Mouse (Mus musculus): ENCODE measurements around the gene Sfta2. TPM values are rescaled to one million over a fixed set of nuclear protein-coding genes. Genes with fewer than 3 reads are reported as not detected.

Sfta2 gene
- total RNA-seq, 2 experiments from 2014 or later: not detected

DNA sequence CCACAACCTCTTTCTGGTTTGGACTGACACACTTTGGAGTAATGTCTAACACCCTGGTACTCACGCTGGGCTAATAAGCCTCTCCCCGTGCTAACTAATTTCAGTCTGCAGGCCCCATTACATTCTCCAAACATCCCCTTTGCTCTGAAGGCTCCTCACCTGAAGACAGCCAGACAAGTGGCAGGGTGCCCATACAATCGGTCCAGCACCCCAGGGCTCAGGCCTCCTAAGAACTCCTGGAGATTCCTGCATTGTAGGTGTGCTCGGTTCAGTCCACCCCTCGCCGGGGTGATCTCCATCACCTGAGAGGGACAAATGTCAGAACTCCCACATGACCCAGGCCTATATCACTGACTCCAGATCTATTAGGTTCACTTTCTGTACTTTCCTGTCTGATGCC lies 71.2 kb downstream of the Sfta2 start:
- no peak for DNase-seq (ENCODE audit: low spot score in 2 of 2)

DNA sequence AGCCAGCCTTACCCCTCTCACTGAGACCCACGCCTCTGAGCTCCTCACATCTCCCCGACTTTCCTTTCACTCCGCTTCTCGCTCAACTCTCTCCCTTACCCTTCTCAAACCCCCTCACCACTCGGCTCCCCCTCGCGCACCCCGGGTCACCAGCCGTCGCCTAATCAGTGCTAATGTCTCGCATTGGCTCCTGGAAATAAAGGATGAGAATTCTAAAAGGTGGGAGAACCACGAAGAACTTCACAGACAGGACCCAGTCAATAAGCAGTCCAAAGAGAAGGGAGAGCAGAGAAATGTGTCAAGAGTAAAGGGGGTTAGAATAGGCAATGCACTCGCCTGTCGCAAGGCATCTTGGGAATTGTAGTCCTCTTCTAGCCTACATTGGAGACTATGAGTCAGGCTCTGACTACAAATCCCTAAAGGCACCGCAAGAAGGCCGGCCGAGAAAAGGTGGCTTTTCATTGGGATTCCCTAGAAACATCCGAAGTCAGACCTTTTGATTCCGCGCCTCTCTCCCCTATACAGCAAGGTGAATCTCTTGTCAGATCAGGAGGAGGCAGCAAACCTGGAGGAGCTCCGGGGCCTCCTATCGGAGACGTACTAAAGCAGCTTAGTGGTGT lies 72.2 kb downstream of the Sfta2 start, which contains the start of gene Gtf2h4:
Gene Gtf2h4 (minus strand): TSS at position 324 of the 620 bp plus-strand sequence.
- DNase-seq (ENCODE audit: low spot score in 2 of 2): peak; percentile 44 to 72

DNA sequence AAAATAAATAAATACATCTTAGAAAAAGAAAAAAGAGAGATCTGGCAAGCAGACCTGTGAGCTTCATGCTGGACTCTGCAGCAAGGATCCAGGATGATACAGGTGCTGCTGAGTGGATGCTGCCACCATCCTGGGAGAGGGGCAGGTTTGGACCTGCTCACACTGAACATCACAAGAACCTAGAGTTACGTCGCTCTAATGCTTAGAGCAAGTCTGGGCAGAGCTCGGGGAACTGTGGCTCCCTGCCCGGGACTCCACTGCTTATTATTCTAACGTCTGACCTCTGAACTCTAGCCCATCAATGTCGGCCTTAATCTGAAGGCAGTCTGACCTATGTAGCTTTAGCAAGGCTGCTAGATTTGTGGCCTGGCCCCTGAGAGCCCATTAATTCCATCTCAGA lies 79.2 kb downstream of the Sfta2 start:
- no peak for DNase-seq (ENCODE audit: low spot score in 2 of 2)

DNA sequence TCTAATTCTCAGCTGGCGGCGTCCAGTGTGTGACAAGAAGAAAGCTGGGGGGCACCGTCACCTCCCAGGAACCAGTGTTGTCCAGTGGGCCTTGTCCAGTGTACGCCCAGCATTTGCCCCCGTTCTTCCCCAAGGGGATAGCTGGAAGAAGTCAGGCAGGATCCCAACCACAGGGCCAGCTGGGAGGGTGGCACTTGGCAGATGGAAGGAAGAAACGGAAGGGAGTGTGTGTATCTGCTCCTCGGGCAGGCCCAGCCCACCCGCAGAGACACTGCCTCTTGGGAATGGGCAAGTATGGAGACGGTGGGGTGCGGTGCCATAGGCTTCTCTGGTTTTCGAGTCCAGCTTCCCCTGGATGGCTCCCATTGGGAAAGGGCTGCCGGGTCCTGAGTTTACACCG lies 80.6 kb downstream of the Sfta2 start:
- DNase-seq (ENCODE audit: low spot score in 2 of 2): no peak

DNA sequence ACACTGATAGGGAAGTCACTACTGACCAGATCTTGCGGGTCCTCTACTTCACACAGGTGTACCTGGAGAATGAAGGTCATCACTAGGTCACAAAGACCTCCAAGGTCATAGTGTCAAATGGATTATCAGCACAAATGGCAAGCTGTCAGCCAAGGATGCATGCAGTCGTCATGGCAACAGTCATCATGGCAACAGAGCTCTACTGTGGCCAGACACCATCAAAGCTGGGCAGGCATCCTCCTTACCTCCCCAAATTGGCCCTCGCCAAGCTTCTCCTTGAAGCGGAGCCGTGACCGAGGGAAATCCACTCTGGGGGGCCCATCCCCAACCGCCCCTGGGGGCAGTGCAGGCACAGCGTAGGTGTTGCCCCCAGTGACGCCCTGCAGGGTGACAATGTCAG lies 83.7 kb downstream of the Sfta2 start:
- no peak for DNase-seq (ENCODE audit: low spot score in 2 of 2)

DNA sequence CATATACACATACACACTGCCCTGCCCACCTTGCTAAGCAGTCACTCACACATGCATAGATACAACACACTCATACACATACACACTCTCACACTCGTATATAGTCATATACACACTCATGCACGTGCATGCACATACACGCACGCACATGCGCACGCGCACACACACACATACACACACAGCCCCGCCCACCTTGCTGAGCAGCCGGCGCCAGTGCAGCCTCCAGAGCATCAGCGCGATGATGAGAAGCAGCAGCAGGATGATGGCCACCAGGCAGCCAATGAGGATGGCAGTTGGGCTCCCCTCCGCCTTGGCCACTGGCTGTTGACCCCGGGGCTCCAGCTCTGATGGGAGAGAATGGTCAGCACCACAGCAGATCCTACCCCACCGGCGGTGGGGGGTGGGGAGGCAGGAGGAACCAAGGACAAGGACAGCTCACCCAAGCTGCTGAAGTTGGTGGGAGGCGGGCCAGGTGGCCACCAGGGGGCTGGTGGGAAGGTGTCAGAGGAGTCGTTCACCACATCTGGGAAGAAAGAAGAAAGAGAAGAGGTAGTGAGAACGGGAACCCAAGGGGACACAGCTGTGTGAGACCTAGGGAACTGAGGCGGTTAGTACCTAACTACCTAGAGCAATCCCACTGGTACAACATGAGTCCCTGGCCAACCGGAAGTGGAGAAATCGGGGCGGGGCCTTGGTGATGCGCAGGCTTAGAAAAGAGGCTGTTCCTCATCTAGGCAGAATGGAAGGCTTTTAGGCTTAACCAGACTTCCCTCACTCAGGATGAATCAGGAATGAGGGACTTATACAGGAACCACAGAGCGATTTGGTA lies 87.2 kb downstream of the Sfta2 start:
- no peak for DNase-seq (ENCODE audit: low spot score in 2 of 2)

DNA sequence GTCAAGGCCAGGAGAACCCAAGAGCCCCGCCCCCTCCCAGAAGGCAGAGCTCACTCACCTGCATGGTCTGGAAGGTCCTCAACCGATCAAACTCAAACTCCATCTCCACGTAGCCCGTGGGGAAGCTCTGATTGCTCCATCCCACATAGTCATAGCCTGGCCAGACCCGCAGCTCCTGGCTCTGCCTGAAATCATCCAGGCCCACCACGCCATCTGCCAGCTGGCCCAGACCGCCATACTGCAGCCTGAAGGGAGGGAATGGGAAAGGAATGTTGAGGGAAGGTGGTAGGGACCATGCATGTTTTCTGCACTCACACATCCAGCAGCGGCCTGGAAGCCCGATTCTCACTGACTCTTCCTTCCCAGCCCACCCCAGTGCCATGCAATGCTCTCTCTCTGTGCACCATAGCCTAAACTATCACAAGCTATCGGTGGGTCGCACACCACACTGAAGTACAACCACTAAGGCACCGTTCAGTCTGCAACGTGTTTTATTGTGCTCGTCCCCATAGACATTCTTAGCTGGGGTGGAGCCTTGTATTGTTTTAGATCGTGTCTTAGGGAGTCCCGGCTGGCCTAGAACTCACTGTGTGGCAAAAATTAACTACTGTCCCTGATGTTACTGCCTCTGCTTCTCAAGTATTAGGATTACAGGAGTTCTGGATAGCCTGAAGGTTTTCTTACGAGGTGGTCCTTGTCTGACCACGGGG lies 88.7 kb downstream of the Sfta2 start:
- no peak for DNase-seq (ENCODE audit: low spot score in 2 of 2)

DNA sequence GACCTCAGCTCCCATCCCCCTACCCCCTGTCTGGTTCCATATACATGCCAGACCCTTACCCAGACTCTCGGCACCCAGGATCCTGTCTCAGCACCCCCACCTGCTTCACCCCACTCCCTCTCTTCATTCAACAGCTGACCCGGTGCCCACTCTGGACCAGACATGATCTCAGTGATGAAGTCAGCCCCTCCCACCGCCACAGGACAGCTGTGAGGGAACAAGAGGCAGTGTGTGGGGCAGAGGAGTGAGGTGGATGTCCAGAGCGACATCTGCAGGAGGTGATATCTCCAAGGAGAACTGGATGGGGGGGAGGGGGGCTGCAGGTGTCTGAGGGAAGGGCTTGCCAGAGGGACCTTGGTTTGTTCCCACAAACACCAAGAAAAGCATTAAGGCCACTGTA lies 90.5 kb downstream of the Sfta2 start:
- DNase-seq (ENCODE audit: low spot score in 2 of 2): no peak

DNA sequence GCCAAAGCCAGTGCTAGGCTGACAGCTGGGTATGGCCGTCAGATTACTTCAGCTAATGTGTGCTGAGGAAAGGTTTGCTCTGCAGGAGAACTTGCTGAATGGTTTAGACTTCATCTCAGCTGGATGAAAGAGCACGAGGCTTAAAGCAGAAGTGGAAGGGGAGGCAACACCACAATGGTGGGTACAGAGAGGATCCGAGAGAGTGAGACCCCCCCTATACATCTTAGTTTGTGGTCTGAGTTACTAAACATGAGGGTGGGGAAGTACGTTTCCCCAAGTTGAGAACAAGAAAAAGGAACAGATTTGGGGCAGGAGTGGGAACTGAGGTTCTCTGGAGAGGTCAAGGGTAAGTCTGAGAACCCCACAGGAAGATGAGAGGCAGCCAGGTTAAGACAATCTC lies 91.0 kb downstream of the Sfta2 start:
- DNase-seq (ENCODE audit: low spot score in 2 of 2): no peak

DNA sequence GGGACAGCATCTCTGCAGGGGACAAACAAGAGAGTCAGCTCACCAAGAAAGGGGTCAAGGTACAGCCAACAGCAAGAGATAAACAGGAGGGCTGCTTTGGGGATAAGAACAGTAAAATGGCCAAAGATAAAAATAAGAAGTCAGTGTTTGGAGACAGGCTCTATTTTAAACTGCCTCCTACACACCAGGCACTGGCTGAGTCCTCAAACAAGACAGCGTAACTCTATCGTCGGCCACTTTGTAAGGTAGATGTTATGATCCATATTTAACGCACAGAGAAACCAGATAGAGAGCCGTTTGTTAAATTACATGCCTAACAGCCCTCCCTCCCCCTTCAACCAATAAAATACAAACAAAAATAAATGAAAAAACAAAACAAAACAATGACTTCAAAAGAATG lies 92.6 kb downstream of the Sfta2 start:
- no peak for DNase-seq (ENCODE audit: low spot score in 2 of 2)

DNA sequence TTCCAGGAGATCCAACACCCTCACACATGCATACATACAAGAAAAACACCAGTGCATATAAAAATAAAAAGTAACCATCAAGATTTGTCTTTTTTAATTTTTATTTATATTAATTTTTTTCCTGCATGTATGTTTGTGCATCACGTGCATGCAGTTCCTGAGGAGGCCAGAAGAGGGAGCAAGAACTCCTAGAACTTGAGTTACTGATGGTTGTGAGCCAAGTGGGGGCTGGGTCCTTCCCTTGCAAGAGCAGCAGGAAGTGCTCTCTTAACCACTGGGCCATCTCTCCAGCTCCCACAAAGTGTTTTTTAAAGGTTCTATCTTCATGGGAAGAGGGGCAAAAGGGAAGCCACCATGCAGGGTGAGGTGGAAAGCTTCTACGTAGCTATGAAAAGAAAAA lies 93.9 kb downstream of the Sfta2 start:
- no peak for DNase-seq (ENCODE audit: low spot score in 2 of 2)

DNA sequence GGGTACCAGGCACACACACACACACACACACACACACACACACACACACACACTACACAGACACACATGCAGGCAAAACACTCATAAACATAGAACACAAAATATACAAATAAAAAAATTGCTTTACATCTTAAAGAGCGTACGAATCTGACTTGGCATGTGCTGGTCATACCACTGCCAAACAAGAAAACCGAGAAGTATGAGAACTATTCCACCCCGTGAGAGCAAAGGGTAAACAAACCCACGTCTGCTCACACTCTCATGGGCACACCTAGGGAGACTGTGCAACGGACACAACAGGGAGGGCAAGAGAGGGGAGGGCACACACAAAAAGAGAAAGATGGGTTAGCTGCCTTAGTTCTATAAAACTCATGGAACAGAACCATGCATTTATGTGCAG lies 95.3 kb downstream of the Sfta2 start:
- no peak for DNase-seq (ENCODE audit: low spot score in 2 of 2)

DNA sequence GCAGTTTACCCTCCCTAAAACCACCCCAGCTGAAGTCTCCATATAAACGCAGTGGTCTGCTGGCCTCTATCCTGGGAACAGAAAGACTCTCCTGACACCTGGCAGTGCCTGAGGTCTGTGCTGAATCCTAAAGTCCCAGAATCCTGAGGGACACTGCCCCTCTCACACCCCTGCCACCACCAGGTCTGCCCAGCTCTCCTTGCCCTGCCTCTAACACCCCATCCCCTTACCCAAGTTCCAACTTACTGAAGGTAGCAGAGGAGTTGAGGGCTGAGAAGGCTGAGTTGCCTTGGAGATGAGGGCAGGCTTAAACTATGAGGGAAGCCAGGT lies 96.0 kb downstream of the Sfta2 start:
- DNase-seq (ENCODE audit: low spot score in 2 of 2): no peak

DNA sequence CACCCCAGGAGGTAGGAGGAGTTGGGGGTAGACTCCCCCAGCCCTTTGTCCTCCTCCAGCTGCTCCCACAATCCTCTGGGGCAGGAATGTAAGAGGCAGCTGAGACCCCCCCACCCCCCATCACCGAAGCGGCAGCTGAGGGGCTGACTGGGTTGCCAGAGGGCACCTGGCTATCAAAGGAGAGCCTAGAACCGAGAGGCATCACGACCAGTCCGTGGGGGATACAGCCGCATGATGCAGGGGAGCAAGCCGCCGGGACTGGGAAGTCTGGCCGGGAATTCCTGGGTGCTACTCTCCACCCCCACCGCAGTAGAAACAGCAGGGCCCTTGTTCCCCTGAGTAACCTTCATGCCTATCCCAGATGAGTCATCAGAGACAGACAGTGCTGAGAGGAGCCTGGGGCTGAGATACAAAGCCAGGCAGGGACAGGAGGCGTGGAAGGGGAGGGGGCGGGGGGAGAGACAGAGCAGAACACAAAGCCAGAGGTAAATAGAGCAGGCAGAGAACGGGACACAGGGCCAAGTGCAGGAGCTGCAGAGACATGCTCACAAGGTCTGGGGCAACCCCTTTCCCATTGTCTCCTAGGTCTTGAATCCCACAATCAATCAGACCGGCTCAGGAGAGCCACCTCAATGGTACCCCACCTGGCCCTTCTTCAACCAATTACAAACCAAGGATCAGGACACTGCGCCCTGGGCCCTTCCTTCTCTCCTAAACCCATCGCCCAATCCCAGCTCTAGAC lies 96.6 kb downstream of the Sfta2 start:
- DNase-seq (ENCODE audit: low spot score in 2 of 2): no peak

DNA sequence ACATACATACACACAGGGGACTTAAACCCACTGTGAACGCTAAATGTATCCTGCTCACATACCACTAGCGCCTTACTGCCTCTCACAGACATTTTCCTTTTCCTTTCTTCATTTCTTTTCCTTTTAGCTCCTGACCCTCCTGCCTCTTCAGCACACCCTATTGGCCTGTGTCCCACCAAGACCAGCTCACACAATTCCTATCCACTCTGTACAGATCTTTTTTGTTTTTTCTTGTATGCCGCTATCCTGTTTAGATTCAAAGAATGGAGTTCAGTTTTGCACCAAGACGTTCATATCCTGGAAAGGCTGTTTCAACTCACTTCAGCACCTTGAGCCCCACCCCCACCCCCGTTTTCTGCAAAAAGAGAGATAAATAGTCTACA lies 97.1 kb downstream of the Sfta2 start:
- DNase-seq (ENCODE audit: low spot score in 2 of 2): no peak

DNA sequence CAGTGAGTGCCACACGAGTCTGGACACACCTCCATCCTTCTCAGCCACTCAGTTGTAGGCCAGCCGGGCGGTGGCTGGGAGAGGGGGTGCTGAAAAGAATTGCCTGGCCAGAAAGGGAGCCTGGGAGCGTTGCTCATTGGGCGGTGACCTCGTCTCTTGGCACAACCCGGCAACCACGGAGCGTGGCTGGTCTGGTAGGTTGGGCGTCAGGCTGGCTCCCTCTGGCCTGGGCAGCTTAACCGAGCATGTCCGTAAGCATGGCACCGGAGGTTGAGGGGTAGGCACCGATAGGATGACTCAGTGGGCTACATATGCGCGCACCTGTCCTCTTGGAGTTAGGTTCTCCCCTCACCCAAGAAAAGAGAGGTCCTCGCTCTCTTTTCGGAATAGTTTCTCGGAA lies 98.6 kb downstream of the Sfta2 start:
- DNase-seq (ENCODE audit: low spot score in 2 of 2): peak; percentile 58 to 65

Other genes with a start within 250 kb of the Sfta2 start
- 10 to 100 TPM; 26.0 to 26.5 TPM for gene H2-Q4, start 221.9 kb upstream of the Sfta2 start, total RNA-seq (2021)
- gene H2-Q6, start 176.7 kb upstream of the Sfta2 start, total RNA-seq (2021): 1 to 10 TPM; 1.9 to 2.3 TPM
- 1 to 10 TPM; 1.7 to 3.0 TPM for gene H2-Q7, start 162.4 kb upstream of the Sfta2 start, total RNA-seq (2021)
- gene H2-Q10, start 131.5 kb upstream of the Sfta2 start, total RNA-seq (2021): 10 to 100 TPM in 1 of 2 experiments, 1 to 10 TPM in 1; 2.3 to 51.2 TPM
- gene Pou5f1, start 95.5 kb upstream of the Sfta2 start, total RNA-seq (2021): under 1 TPM in 1 of 2 experiments, not detected in 1; 0.37 TPM
- 10 to 100 TPM; 31.0 to 34.7 TPM for gene Tcf19, start 84.7 kb upstream of the Sfta2 start, total RNA-seq (2021)
- 10 to 100 TPM; 20.0 to 23.5 TPM for gene Cchcr1, start 84.4 kb upstream of the Sfta2 start, total RNA-seq (2021)
- gene Psors1c2, start 68.3 kb upstream of the Sfta2 start, total RNA-seq (2021): under 1 TPM in 1 of 2 experiments, not detected in 1; 0.87 TPM
- gene Cdsn, start 49.4 kb upstream of the Sfta2 start, total RNA-seq (2021): under 1 TPM; 0.11 to 0.37 TPM
- gene 2300002M23Rik, start 34.1 kb upstream of the Sfta2 start, total RNA-seq (2021): not detected
- not detected for gene Gm9573, start 25.1 kb downstream of the Sfta2 start, total RNA-seq (2021)
- gene Mucl3, start 42.1 kb downstream of the Sfta2 start, total RNA-seq (2021): under 1 TPM in 1 of 2 experiments, not detected in 1; 0.11 TPM
- 10 to 100 TPM; 57.7 to 61.0 TPM for gene Vars2, start 66.0 kb downstream of the Sfta2 start, total RNA-seq (2021)
- gene Gtf2h4, start 72.2 kb downstream of the Sfta2 start, total RNA-seq (2021): 10 to 100 TPM; 30.1 to 31.4 TPM
- 10 to 100 TPM; 55.9 to 65.9 TPM for gene Ddr1, start 103.1 kb downstream of the Sfta2 start, total RNA-seq (2021)
- 10 to 100 TPM; 11.3 to 14.9 TPM for gene Ier3, start 220.1 kb downstream of the Sfta2 start, total RNA-seq (2021)
- 10 to 100 TPM; 70.9 to 72.5 TPM for gene Flot1, start 221.7 kb downstream of the Sfta2 start, total RNA-seq (2021)
- 100 to 1,000 TPM; 553 to 648 TPM for gene Tubb5, start 236.8 kb downstream of the Sfta2 start, total RNA-seq (2021)
- 10 to 100 TPM; 28.2 to 35.6 TPM for gene Mdc1, start 240.0 kb downstream of the Sfta2 start, total RNA-seq (2021)